Mouse (Mus musculus) hindbrain, embryonic 11.5 days (tissue): Measurements from ENCODE around the gene 2310061I04Rik. TPM values are rescaled to one million over a fixed set of nuclear protein-coding genes. Genes with fewer than 3 reads are reported as not detected.

Experiments
- ATAC-seq: fragments of 200-750 bp; cut with Nextera tagmentation; 2 replicates; pipeline ENCODE4 v1.8.0; 2017; ENCODE audit warnings: mild to moderate bottlenecking, moderate TSS enrichment, moderate library complexity; ENCODE audit not compliant: low FRiP score
- DNase-seq: peaks from one replicate; pipeline ENCODE4 v3.0.0-alpha.2; 2015; ENCODE audit warnings: low spot score
- H3K27ac ChIP-seq: fragments of 300-500 bp; sonication (generic); 2 replicates; pipeline ENCODE4 v1.5.1; 2014; ENCODE audit warnings: mild to moderate bottlenecking, low read depth, low read length
- H3K27me3 ChIP-seq: fragments of 300-500 bp; sonication (generic); 2 replicates; pipeline ENCODE4 v1.6.1; 2014; ENCODE audit warnings: mild to moderate bottlenecking, low read length, moderate library complexity, mixed read lengths; ENCODE audit not compliant: control insufficient read depth, insufficient read depth
- H3K36me3 ChIP-seq: fragments of 300-500 bp; sonication (generic); 2 replicates; pipeline ENCODE4 v1.6.1; 2014; ENCODE audit warnings: mild to moderate bottlenecking, low read length, moderate library complexity, mixed read lengths; ENCODE audit not compliant: control insufficient read depth, insufficient read depth
- H3K4me1 ChIP-seq: fragments of 300-500 bp; sonication (generic); replicated peaks from 2 replicates; pipeline ENCODE4 v1.6.1; 2014; ENCODE audit warnings: low read length, mixed read lengths; ENCODE audit not compliant: control insufficient read depth, insufficient read depth
- H3K4me2 ChIP-seq: fragments of 300-500 bp; sonication (generic); replicated peaks from 2 replicates; pipeline ENCODE4 v1.6.1; 2014; ENCODE audit warnings: mild to moderate bottlenecking, low read depth, low read length
- H3K4me3 ChIP-seq: fragments of 300-500 bp; sonication (generic); 2 replicates; pipeline ENCODE4 v1.5.1; 2014; ENCODE audit warnings: low read depth, low read length
- H3K9ac ChIP-seq: fragments of 300-500 bp; sonication (generic); 2 replicates; pipeline ENCODE4 v1.6.1; 2014; ENCODE audit warnings: low read depth, low read length
- H3K9me3 ChIP-seq: fragments of 300-500 bp; sonication (generic); 2 replicates; pipeline ENCODE4 v1.6.1; 2016; ENCODE audit warnings: low read length; ENCODE audit not compliant: control insufficient read depth
- WGBS: fragments of 180-500 bp; shearing (Covaris S2); extraction: QIAGEN DNeasy Blood & Tissue Kit; methylation state at CpG from one replicate; pipeline ENCODE4 v1.1.7; 2014; 5-methylcytosine and 5-hydroxymethylcytosine counted together
- polyA plus RNA-seq: library from polyadenylated mRNA; unstranded; fragments of >200 nt; fragmentation: Nextera tagmentation; extraction: Ambion mirVana; gene quantifications from 2 replicates; pipeline ENCODE4 v1.2.1, GENCODE M21; 2014

The 2310061I04Rik gene
- polyA plus RNA-seq, 1 experiment from 2014 or later, result 25.2 TPM

GRCm38 (mm10) chr17:35927471-35927870, 30.2 kb upstream of the 2310061I04Rik start:
- Histone ChIP-seq H3K4me3 (no peak overlapping the region), H3K9me3 (no peaks in the 10 kb centered on the region), H3K9ac (no peak overlapping the region), H3K36me3 (peaks cover 27% of the 10 kb centered on the region), H3K4me1 (no peaks in the 10 kb centered on the region), H3K4me2 (no peak overlapping the region), H3K27ac (no peak overlapping the region), H3K27me3 (no peaks in the 10 kb centered on the region)
- WGBS, result 87% methylated on average over 1 of the region's 1 CpGs
- no peak for ATAC-seq
- DNase-seq, result no peak

DNA sequence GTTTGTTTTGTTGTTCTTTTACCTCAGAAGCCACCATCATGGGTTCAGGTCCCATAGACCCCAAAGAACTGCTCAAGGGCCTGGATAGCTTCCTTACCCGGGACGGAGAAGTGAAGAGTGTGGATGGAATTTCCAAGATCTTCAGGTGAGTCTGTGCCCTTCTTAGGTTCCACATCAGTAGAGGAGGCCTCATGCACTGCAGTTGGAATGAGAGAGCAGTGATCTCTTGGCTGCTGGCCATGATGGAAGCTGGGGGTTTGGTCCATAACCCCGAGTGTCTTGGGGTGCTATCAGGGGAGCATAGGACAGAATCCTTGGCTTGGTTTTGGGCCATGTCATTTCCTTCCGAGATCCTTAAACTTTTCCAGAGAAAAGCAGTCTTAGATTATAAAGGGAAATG, 26.1 kb upstream of the 2310061I04Rik start:
- no peaks in the 10 kb centered on the region for H3K9me3 ChIP-seq
- 93% methylated on average over 4 of the region's 4 CpGs for WGBS
- peaks cover 16% of the 10 kb centered on the region for H3K36me3 ChIP-seq
- no peak overlapping the region for H3K4me2 ChIP-seq
- no peak overlapping the region for H3K9ac ChIP-seq
- DNase-seq, result no peak
- no peak overlapping the region for H3K27ac ChIP-seq
- H3K4me3 ChIP-seq, result no peak overlapping the region
- H3K27me3 ChIP-seq, result no peaks in the 10 kb centered on the region
- H3K4me1 ChIP-seq, result peaks cover 4% of the 10 kb centered on the region
- ATAC-seq, result no peak

DNA sequence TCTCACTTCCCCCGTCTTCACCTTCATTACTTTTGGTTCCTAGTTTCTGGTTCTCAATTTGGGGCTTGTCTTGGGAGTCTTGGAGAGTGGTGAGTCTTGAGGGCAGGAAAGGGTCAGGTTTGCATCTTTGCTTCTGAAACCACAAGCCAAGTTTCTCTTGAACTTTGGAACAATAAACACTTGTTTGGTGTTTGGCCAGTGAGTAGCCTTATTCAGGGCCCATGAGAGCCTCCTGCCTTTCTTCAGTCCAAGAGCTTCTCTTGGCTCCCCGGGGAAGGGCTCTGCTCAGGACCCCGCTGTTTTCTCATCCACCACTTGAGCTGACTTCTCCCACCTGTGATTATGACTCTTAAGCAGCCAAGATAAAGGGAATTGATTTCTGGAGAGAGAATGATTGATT, 25.3 kb upstream of the 2310061I04Rik start:
- Histone ChIP-seq H3K9me3 (no peaks in the 10 kb centered on the region), H3K36me3 (peaks cover 10% of the 10 kb centered on the region), H3K27me3 (no peaks in the 10 kb centered on the region), H3K4me3 (no peak overlapping the region), H3K9ac (no peak overlapping the region), H3K4me2 (no peak overlapping the region), H3K4me1 (peaks cover 4% of the 10 kb centered on the region), H3K27ac (no peak overlapping the region)
- WGBS, result 90% methylated on average over 3 of the region's 3 CpGs
- ATAC-seq, result no peak
- DNase-seq, result no peak

DNA sequence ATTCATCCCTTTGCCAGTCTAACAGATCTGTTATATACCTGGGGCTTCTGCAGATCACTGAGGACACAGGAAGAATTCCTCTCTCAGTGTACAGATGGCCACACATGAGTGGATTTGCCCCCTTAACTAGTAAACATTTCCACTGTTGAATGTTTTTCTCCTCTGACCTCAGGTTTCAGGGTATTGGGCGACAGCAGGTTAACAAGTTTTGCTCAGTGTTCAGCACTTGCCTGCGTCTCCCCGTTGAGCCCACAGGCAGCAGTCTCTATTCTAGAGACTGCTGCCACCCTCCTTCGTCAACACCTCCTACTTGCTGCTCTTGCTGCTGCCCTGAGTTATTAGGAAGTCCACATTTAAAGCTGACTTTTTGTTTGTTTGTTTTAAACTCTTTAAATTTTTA, 24.5 kb upstream of the 2310061I04Rik start:
- Histone ChIP-seq H3K4me3 (no peak overlapping the region), H3K9ac (no peak overlapping the region), H3K36me3 (peaks cover 10% of the 10 kb centered on the region), H3K4me2 (no peak overlapping the region), H3K4me1 (peaks cover 4% of the 10 kb centered on the region), H3K27me3 (no peaks in the 10 kb centered on the region), H3K9me3 (no peaks in the 10 kb centered on the region), H3K27ac (no peak overlapping the region)
- DNase-seq (no peak), ATAC-seq (no peak)
- WGBS, result 89% methylated on average over 4 of the region's 4 CpGs

GRCm38 (mm10) chr17:35920862-35921562, 23.8 kb upstream of the 2310061I04Rik start:
- Histone ChIP-seq H3K36me3 (peaks cover 4% of the 10 kb centered on the region), H3K9me3 (no peaks in the 10 kb centered on the region), H3K4me3 (0 out of 2 replicates have a peak overlapping the region, but pooled peaks have one; percentile 6), H3K4me2 (no peak overlapping the region), H3K27me3 (no peaks in the 10 kb centered on the region), H3K4me1 (peaks cover 4% of the 10 kb centered on the region), H3K27ac (peak overlapping the region; percentile 94), H3K9ac (no peak overlapping the region)
- WGBS, result 80% methylated on average over 5 of the region's 5 CpGs
- DNase-seq (peak; percentile 74), ATAC-seq (no peak)

DNA sequence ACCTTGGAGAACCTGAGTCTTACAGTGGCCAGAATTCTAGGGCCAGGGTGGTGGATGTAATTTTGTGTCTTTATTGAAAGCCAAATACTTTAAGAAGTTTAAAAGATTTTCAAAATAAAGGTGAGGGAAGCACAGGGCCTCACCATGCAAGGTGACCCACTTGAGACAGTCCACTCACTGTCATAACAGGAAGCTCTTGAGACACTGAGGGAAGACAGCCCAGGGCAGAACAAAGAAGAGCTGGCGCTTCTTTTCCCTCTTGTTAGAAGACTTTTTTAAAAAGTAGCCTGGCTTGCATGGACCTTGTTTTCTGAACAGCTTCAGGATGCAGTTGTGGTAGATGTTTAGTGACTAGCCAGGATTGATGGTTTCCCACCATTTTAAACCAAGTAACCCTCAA, 23.2 kb upstream of the 2310061I04Rik start:
- ATAC-seq, result no peak
- H3K9me3 ChIP-seq, result no peaks in the 10 kb centered on the region
- peak overlapping the region; percentile 94 for H3K27ac ChIP-seq
- H3K9ac ChIP-seq, result no peak overlapping the region; the same call in 1 of the 2 replicates
- no peaks in the 10 kb centered on the region for H3K27me3 ChIP-seq
- H3K4me1 ChIP-seq, result peaks cover 4% of the 10 kb centered on the region
- WGBS, result 89% methylated on average over 1 of the region's 1 CpGs
- H3K4me3 ChIP-seq, result no peak overlapping the region
- H3K36me3 ChIP-seq, result 0 out of 2 replicates have a peak, but pooled peaks cover 4% of the 10 kb centered on the region
- H3K4me2 ChIP-seq, result peak overlapping the region; percentile 55; the same call in 1 of the 2 replicates
- no peak for DNase-seq

DNA sequence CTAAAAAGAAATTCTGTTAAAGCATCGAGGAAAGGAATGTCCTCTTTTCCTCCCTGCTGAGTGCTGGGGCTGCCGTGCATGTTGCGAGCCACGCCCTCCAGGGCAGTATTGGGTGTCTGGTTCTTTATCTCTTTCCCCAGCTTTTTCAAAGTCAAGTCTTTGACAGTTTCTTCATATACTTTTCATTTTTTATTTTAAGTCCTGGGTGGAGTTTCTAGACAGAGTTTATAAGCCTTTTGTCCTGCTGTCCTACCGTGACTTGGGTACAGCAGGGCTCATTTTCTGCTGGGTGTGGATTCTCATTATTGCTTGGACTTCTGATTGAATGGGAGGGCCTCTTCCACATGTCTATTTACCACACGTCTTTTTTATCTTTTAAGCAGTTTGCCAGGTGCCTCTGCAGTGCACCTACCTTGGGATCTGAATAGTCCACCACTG, 22.7 kb upstream of the 2310061I04Rik start:
- peaks cover 4% of the 10 kb centered on the region for H3K4me1 ChIP-seq
- peak overlapping the region; percentile 67; the same call in 1 of the 2 replicates for H3K4me3 ChIP-seq
- peak overlapping the region; percentile 55; the same call in 1 of the 2 replicates for H3K4me2 ChIP-seq
- WGBS, result 59% methylated on average over 6 of the region's 6 CpGs
- 0 out of 2 replicates have a peak, but pooled peaks cover under 1% of the 10 kb centered on the region for H3K36me3 ChIP-seq
- no peak for ATAC-seq
- H3K27ac ChIP-seq, result peak overlapping the region; percentile 94
- peak overlapping the region; percentile 76 for H3K9ac ChIP-seq
- H3K9me3 ChIP-seq, result no peaks in the 10 kb centered on the region
- no peaks in the 10 kb centered on the region for H3K27me3 ChIP-seq
- peak; percentile 26 for DNase-seq

DNA sequence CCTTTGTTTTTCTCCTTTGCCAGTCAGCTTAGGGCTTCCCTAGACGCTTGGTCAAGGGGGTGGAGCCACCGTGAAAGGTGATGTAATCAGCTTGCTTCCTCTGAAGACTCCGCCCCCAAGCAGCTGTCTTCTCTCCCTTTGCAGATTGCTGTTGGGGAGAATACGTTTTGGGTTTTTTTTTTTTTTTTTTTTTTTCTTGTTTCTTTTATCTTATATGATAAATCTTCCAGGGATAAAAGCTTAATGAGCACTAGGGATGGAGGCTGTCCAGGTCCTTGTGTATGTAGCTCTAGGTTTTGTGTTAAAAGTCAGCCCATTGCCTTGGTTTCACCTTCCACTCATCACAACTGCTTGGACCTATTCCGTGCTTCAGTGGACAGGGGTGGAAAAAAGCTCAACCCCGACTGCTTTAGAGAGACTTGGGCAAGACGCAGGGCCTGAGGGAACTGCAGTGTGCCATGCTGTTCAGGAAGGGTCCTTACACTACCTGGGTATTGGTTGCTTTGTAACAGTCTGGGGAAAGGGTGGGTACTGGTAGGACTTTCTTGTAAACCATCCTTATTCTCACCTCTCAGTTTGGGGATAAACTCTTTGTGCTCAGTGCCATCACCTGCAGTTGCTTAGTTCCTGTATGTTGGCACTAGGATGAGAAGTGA, 22.0 kb upstream of the 2310061I04Rik start:
- H3K36me3 ChIP-seq, result no peaks in the 10 kb centered on the region
- H3K27me3 ChIP-seq, result no peaks in the 10 kb centered on the region
- WGBS, result 11% methylated on average over 7 of the region's 7 CpGs
- peaks cover 4% of the 10 kb centered on the region for H3K4me1 ChIP-seq
- ATAC-seq (peak; percentile 50), DNase-seq (peak; percentile 96)
- no peaks in the 10 kb centered on the region for H3K9me3 ChIP-seq
- peak overlapping the region; percentile 92 for H3K4me2 ChIP-seq
- peak overlapping the region; percentile 91 for H3K9ac ChIP-seq
- H3K27ac ChIP-seq, result peak overlapping the region; percentile 94
- H3K4me3 ChIP-seq, result peak overlapping the region; percentile 67
